Mouse (Mus musculus) G1E (cell line): ENCODE data around the gene Slc35a1. TPM values are rescaled to one million over a fixed set of nuclear protein-coding genes. Genes with fewer than 3 reads are reported as not detected.

Experiments
- ATAC-seq: 2 replicates; pipeline ENCODE4 v1.8.0; 2016; ENCODE audit warnings: mild to moderate bottlenecking; ENCODE audit not compliant: insufficient number of reproducible peaks, poor library complexity, low FRiP score, severe bottlenecking; ENCODE audit errors: extremely low read depth
- DNase-seq: peaks from one replicate; pipeline ENCODE4 v3.0.0; 2012; ENCODE audit warnings: low spot score
- H3K27me3 ChIP-seq: 2 replicates; pipeline ENCODE4 v1.6.1; 2012; ENCODE audit warnings: mild to moderate bottlenecking, low read length, inconsistent platforms; ENCODE audit not compliant: insufficient read depth
- H3K36me3 ChIP-seq: replicated peaks from 2 replicates; pipeline ENCODE3; 2012; ENCODE audit warnings: mild to moderate bottlenecking, inconsistent platforms
- H3K4me1 ChIP-seq: 2 replicates; pipeline ENCODE4 v1.6.1; 2012; ENCODE audit warnings: low read depth, low read length, inconsistent platforms, mixed read lengths; ENCODE audit not compliant: insufficient read depth
- H3K4me3 ChIP-seq: 2 replicates; pipeline ENCODE4 v1.5.1; 2012; ENCODE audit warnings: low read depth, mild to moderate bottlenecking, inconsistent platforms, low read length, moderate library complexity, mixed read lengths
- H3K9me3 ChIP-seq: replicated peaks from 2 replicates; pipeline ENCODE4 v1.6.1; 2012; ENCODE audit warnings: inconsistent platforms
- CTCF ChIP-seq: IDR thresholded peaks from 2 replicates; pipeline ENCODE4 v1.5.1; 2012; ENCODE audit warnings: low read depth, low read length, inconsistent platforms, mixed read lengths
- GATA1 ChIP-seq: IDR thresholded peaks from 2 replicates; pipeline ENCODE4 v1.6.1; 2012; ENCODE audit warnings: borderline replicate concordance, low read length, inconsistent platforms, mixed read lengths
- GATA2 ChIP-seq: IDR thresholded peaks from 2 replicates; pipeline ENCODE4 v1.6.1; 2012; ENCODE audit warnings: low read depth, low read length, inconsistent platforms, borderline replicate concordance
- POLR2AphosphoS5 ChIP-seq: IDR thresholded peaks from 2 replicates; pipeline ENCODE4 v1.6.1; 2012; ENCODE audit warnings: low read depth, low read length, inconsistent platforms; ENCODE audit not compliant: insufficient replicate concordance
- TAL1 ChIP-seq: conservative IDR thresholded peaks from 2 replicates; pipeline ENCODE4 v1.6.1; 2012; ENCODE audit warnings: low read depth, low read length, inconsistent platforms, mixed read lengths
- polyA plus RNA-seq: library from polyadenylated mRNA; stranded (reverse); fragments of >175 nt; gene quantifications from 2 replicates; pipeline ENCODE4 v1.2.3, GENCODE M21; 2012
- total RNA-seq, 2 experiments: library from RNA; stranded (forward) in 1 of 2; stranded (reverse) in 1 of 2; fragments of 200-1000 nt in 1 of 2; fragments of >200 nt in 1 of 2; fragmentation: Nextera tagmentation in 1 of 2; gene quantifications; 2 replicates each; pipeline ENCODE4 v1.2.3; 2014 to 2017

The Slc35a1 gene
- total and polyA plus RNA-seq, 3 experiments: 4.0 to 52.6 (median 41.2) TPM

GRCm38 (mm10) chr4:34615303-34615702, 71.9 kb downstream of the Slc35a1 start:
- H3K27me3 ChIP-seq: no peaks in the 10 kb centered on the region
- no peaks in the 10 kb centered on the region for H3K9me3 ChIP-seq
- DNase-seq (peak; percentile 9), ATAC-seq (no peak)
- H3K4me3 ChIP-seq: peak overlapping the region; percentile 91
- peaks cover 27% of the 10 kb centered on the region for H3K36me3 ChIP-seq
- H3K4me1 ChIP-seq: peaks cover 29% of the 10 kb centered on the region
- no peak for TF ChIP-seq CTCF
- no peak for TF ChIP-seq GATA1
- TF ChIP-seq GATA2: no peak
- TF ChIP-seq TAL1: no peak

DNA sequence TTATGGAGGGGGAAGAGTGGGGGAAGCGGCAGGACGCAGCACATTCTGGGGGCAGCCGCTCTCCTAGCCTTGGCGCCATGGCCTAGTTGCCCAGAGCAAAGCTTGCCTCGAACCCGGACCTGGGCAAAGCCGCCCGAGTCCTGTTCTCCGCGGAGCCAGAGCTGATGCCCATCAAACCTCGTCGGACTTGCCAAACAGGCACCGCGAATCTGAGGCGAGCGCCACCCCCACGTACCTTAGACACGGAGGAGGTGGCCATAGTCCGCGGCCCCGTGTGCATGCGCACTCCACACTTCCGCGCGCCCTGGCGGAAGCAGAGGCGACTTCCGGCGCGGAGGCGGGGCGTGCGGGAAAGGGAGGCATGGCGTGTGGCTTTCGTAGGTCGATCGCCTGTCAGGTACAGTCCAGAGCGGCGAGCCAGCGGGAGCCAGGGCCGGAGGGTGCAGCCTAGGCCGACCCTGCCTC, 72.6 kb downstream of the Slc35a1 start, which contains the start of the genes Orc3 and Rars2:
Gene Orc3, minus strand, starts transcription at position 315 of the 465 bp plus-strand sequence.
Gene Rars2, plus strand, starts transcription at position 328 of the 465 bp plus-strand sequence.
- Histone ChIP-seq H3K27me3 (no peaks in the 10 kb centered on the region), H3K9me3 (no peaks in the 10 kb centered on the region), H3K4me3 (peak within 1 kb of the TSS; percentile 91), H3K36me3 (peaks cover 28% of the 10 kb centered on the region), H3K4me1 (peaks cover 29% of the 10 kb centered on the region)
- ATAC-seq (peak; percentile 71), DNase-seq (peak; percentile 74)
- TF ChIP-seq GATA2: no peak
- no peak for TF ChIP-seq GATA1
- TF ChIP-seq POLR2AphosphoS5: no peak
- no peak for TF ChIP-seq CTCF
- TF ChIP-seq TAL1: no peak

- Histone ChIP-seq H3K36me3 (peaks cover 35% of the 10 kb centered on the region), H3K4me1 (peaks cover 29% of the 10 kb centered on the region), H3K4me3 (peak overlapping the region; percentile 91), H3K9me3 (no peaks in the 10 kb centered on the region), H3K27me3 (no peaks in the 10 kb centered on the region)
- TF ChIP-seq GATA2 (no peak), GATA1 (no peak), TAL1 (no peak), POLR2AphosphoS5 (no peak), CTCF (no peak)
- ATAC-seq (no peak), DNase-seq (no peak)
Observed at GRCm38 (mm10) chr4:34613571-34614145, 73.6 kb downstream of the Slc35a1 start.

Other genes with a start within 250 kb of the Slc35a1 start
- gene Akirin2, start 136.5 kb downstream of the Slc35a1 start, total RNA-seq (2014; fragmentation: Nextera tagmentation): 66.6 and 80.4 TPM in 2 replicates
- 64.5 and 74.8 TPM in 2 replicates for gene Akirin2, start 136.5 kb downstream of the Slc35a1 start, total RNA-seq (2017)
- 68.1 and 90.5 TPM in 2 replicates for gene Akirin2, start 136.5 kb downstream of the Slc35a1 start, polyA plus RNA-seq
- 307 and 313 TPM in 2 replicates for gene Orc3, start 72.5 kb downstream of the Slc35a1 start, total RNA-seq (2014; fragmentation: Nextera tagmentation)
- gene Orc3, start 72.5 kb downstream of the Slc35a1 start, total RNA-seq (2017): 150 and 157 TPM in 2 replicates
- 6.2 and 6.7 TPM in 2 replicates for gene Orc3, start 72.5 kb downstream of the Slc35a1 start, polyA plus RNA-seq
- gene Rars2, start 72.5 kb downstream of the Slc35a1 start, total RNA-seq (2014; fragmentation: Nextera tagmentation): 76.8 and 93.8 TPM in 2 replicates
- gene Rars2, start 72.5 kb downstream of the Slc35a1 start, total RNA-seq (2017): 49.3 and 54.9 TPM in 2 replicates
- gene Rars2, start 72.5 kb downstream of the Slc35a1 start, polyA plus RNA-seq: 2.9 and 5.2 TPM in 2 replicates
- not detected in 2 replicates for gene Cfap206, start 42.8 kb upstream of the Slc35a1 start, total RNA-seq (2014; fragmentation: Nextera tagmentation)
- 0.11 TPM in 1 of 2 replicates, not detected in the other for gene Cfap206, start 42.8 kb upstream of the Slc35a1 start, total RNA-seq (2017)
- gene Cfap206, start 42.8 kb upstream of the Slc35a1 start, polyA plus RNA-seq: not detected in 2 replicates
- not detected in 2 replicates for gene Gm136, start 68.8 kb upstream of the Slc35a1 start, total RNA-seq (2014; fragmentation: Nextera tagmentation)
- 0.17 TPM in 1 of 2 replicates, not detected in the other for gene Gm136, start 68.8 kb upstream of the Slc35a1 start, total RNA-seq (2017)
- not detected in 2 replicates for gene Gm136, start 68.8 kb upstream of the Slc35a1 start, polyA plus RNA-seq
- gene Smim8, start 91.0 kb upstream of the Slc35a1 start, total RNA-seq (2014; fragmentation: Nextera tagmentation): 41.4 and 43.7 TPM in 2 replicates
- gene Smim8, start 91.0 kb upstream of the Slc35a1 start, total RNA-seq (2017): 66.0 and 92.9 TPM in 2 replicates
- gene Smim8, start 91.0 kb upstream of the Slc35a1 start, polyA plus RNA-seq: 17.0 and 27.0 TPM in 2 replicates
- 101 and 102 TPM in 2 replicates for gene Zfp292, start 195.5 kb upstream of the Slc35a1 start, total RNA-seq (2014; fragmentation: Nextera tagmentation)
- 61.6 and 77.5 TPM in 2 replicates for gene Zfp292, start 195.5 kb upstream of the Slc35a1 start, total RNA-seq (2017)
- gene Zfp292, start 195.5 kb upstream of the Slc35a1 start, polyA plus RNA-seq: 1.4 and 1.8 TPM in 2 replicates
- gene Cga, start 206.3 kb upstream of the Slc35a1 start, total RNA-seq (2014; fragmentation: Nextera tagmentation): not detected in 2 replicates
- not detected in 2 replicates for gene Cga, start 206.3 kb upstream of the Slc35a1 start, total RNA-seq (2017)
- not detected in 2 replicates for gene Cga, start 206.3 kb upstream of the Slc35a1 start, polyA plus RNA-seq